Mouse (Mus musculus): ENCODE results near the gene Cox7a2l. TPM values are rescaled to one million over a fixed set of nuclear protein-coding genes. Genes with fewer than 3 reads are reported as not detected.
A peak's percentile ranks its signal among the peaks of the same experiment; 100 is the strongest.

The Cox7a2l gene
- total and polyA plus RNA-seq, 3 experiments: 206 TPM; not detected in 1

- TF ChIP-seq TAL1 (IDR thresholded peaks at IDR 0.05; ENCODE audit: low read length) (peak; percentile 44; the same call in 1 of the 2 replicates), BHLHE40 (IDR thresholded peaks at IDR 0.05; ENCODE audit: borderline replicate concordance, low read depth, low read length) (0 out of 2 replicates have a peak, but pooled peaks have one; percentile 35), E2F4 (IDR thresholded peaks at IDR 0.05; ENCODE audit: borderline replicate concordance, low read depth, low read length) (no peak), MXI1 (IDR thresholded peaks at IDR 0.05; ENCODE audit: low read depth, low read length) (0 out of 2 replicates have a peak, but pooled peaks have one; percentile 32), MYC (IDR thresholded peaks at IDR 0.05; ENCODE audit: low read depth, low read length) (0 out of 2 replicates have a peak, but pooled peaks have one; percentile 14)
Observed at GRCm38 (mm10) chr17:83527651-83528381, 10.7 kb upstream of the Cox7a2l start (continued).

GRCm38 (mm10) chr17:83526624-83527532 is 9.7 kb upstream of the Cox7a2l start:
- H3K9ac ChIP-seq (ENCODE audit: control insufficient read depth, low read depth, low read length, poor library complexity, severe bottlenecking): peak overlapping the region; percentile 66
- no peaks in the 10 kb centered on the region; a peak in 1 of 4 replicates for H3K36me3 ChIP-seq (ENCODE audit: control insufficient read depth in 1 of 2, insufficient read depth in 2 of 2, low read length in 2 of 2)
- peak; percentile 78 for DNase-seq (ENCODE audit: low read depth, low spot score)
- peak overlapping the region; percentile 77 for H3K27ac ChIP-seq (ENCODE audit: control insufficient read depth, low read depth, low read length)
- no peaks in the 10 kb centered on the region for H3K9me3 ChIP-seq (replicated peaks; ENCODE audit: insufficient read depth, low read length)
- H3K79me2 ChIP-seq (ENCODE audit: control insufficient read depth, insufficient read depth, low read length, poor library complexity): no peaks in the 10 kb centered on the region
- H3K27me3 ChIP-seq (ENCODE audit: control insufficient read depth in 1 of 2, insufficient read depth in 2 of 2, low read length in 2 of 2): no peaks in the 10 kb centered on the region
- TF ChIP-seq TBP (IDR thresholded peaks at IDR 0.05; ENCODE audit: low read depth, low read length) (peak; percentile 76), MYB (IDR thresholded peaks at IDR 0.05; ENCODE audit: low read depth, low read length) (no peak), USF2 (IDR thresholded peaks at IDR 0.05; ENCODE audit: borderline replicate concordance in 1 of 2, insufficient read depth in 1 of 2, low read depth in 1 of 2, low read length in 2 of 2) (no peak), NELFE (IDR thresholded peaks at IDR 0.05; ENCODE audit: low read depth, low read length) (0 out of 2 replicates have a peak, but pooled peaks have one; percentile 0), POLR2A (IDR thresholded peaks at IDR 0.05; ENCODE audit: control insufficient read depth in 1 of 2, insufficient read depth in 1 of 2, low read depth in 1 of 2, low read length in 2 of 2, poor library complexity in 1 of 2) (0 out of 4 replicates have a peak, but pooled peaks of 1 of the 2 experiments have one; percentile 28), CTCF (IDR thresholded peaks at IDR 0.05 in 2 of 3, conservative IDR thresholded peaks at IDR 0.05 in 1 of 3; ENCODE audit: control insufficient read depth in 1 of 3, insufficient read depth in 1 of 3, low read depth in 2 of 3, low read length in 3 of 3, poor library complexity in 1 of 3, severe bottlenecking in 1 of 3) (peak in 1 of 3 experiments; percentile 1; a peak in 1 of 6 replicates), MEF2A (IDR thresholded peaks at IDR 0.05; ENCODE audit: extremely low read depth, insufficient replicate concordance, low read depth, low read length, poor library complexity, severe bottlenecking) (no peak), ZNF384 (IDR thresholded peaks at IDR 0.05; ENCODE audit: low read depth, low read length) (no peak)
- peaks cover 0 to 15% of the 10 kb centered on the region in 2 experiments; a peak in 2 of 4 replicates for H3K4me1 ChIP-seq (ENCODE audit: control insufficient read depth in 1 of 2, insufficient read depth in 2 of 2, low read length in 2 of 2)
- H3K4me3 ChIP-seq (ENCODE audit: control insufficient read depth in 1 of 2, insufficient read depth in 1 of 2, low read depth in 2 of 2, low read length in 2 of 2): peak overlapping the region; percentile 64 to 65

- no peak for DNase-seq (ENCODE audit: low read depth, low spot score)
- Histone ChIP-seq H3K27me3 (ENCODE audit: control insufficient read depth in 1 of 2, insufficient read depth in 2 of 2, low read length in 2 of 2) (no peaks in the 10 kb centered on the region), H3K27ac (ENCODE audit: control insufficient read depth, low read depth, low read length) (no peak overlapping the region), H3K4me1 (ENCODE audit: control insufficient read depth in 1 of 2, insufficient read depth in 2 of 2, low read length in 2 of 2) (peaks cover 0 to 15% of the 10 kb centered on the region in 2 experiments; a peak in 2 of 4 replicates), H3K9me3 (replicated peaks; ENCODE audit: insufficient read depth, low read length) (no peaks in the 10 kb centered on the region), H3K9ac (ENCODE audit: control insufficient read depth, low read depth, low read length, poor library complexity, severe bottlenecking) (no peak overlapping the region), H3K79me2 (ENCODE audit: control insufficient read depth, insufficient read depth, low read length, poor library complexity) (no peaks in the 10 kb centered on the region), H3K36me3 (ENCODE audit: control insufficient read depth in 1 of 2, insufficient read depth in 2 of 2, low read length in 2 of 2) (no peaks in the 10 kb centered on the region; a peak in 1 of 4 replicates), H3K4me3 (ENCODE audit: control insufficient read depth in 1 of 2, insufficient read depth in 1 of 2, low read depth in 2 of 2, low read length in 2 of 2) (no peak overlapping the region)
- TF ChIP-seq ELF1 (IDR thresholded peaks at IDR 0.05; ENCODE audit: low read depth, low read length) (no peak), ZMIZ1 (IDR thresholded peaks at IDR 0.05; ENCODE audit: low read depth, low read length) (no peak), TBP (IDR thresholded peaks at IDR 0.05; ENCODE audit: low read depth, low read length) (no peak), JUND (IDR thresholded peaks at IDR 0.05; ENCODE audit: low read depth, low read length) (no peak), MAZ (IDR thresholded peaks at IDR 0.05; ENCODE audit: low read depth, low read length) (no peak), UBTF (IDR thresholded peaks at IDR 0.05; ENCODE audit: borderline replicate concordance, insufficient read depth, low read depth, low read length) (no peak), MAFK (IDR thresholded peaks at IDR 0.05; ENCODE audit: borderline replicate concordance, low read depth, low read length) (no peak), SIN3A (IDR thresholded peaks at IDR 0.05; ENCODE audit: low read length) (no peak), RAD21 (IDR thresholded peaks at IDR 0.05; ENCODE audit: low read depth, low read length) (no peak), TCF12 (IDR thresholded peaks at IDR 0.05; ENCODE audit: low read depth, low read length) (no peak), ETS1 (IDR thresholded peaks at IDR 0.05; ENCODE audit: low read depth, low read length) (no peak), NRF1 (IDR thresholded peaks at IDR 0.05; ENCODE audit: insufficient read depth, low read depth, low read length, poor library complexity, severe bottlenecking) (no peak), ZC3H11A (IDR thresholded peaks at IDR 0.05; ENCODE audit: low read depth, low read length) (no peak)
Observed at GRCm38 (mm10) chr17:83526091-83526561, 9.0 kb upstream of the Cox7a2l start.
